Mouse (Mus musculus) heart, embryonic 16.5 days (tissue): ENCODE data around the gene Ccnb2. TPM values are rescaled to one million over a fixed set of nuclear protein-coding genes. Genes with fewer than 3 reads are reported as not detected.

Source experiments
- ATAC-seq: fragments of 200-750 bp; cut with Nextera tagmentation; replicated peaks from 2 replicates; pipeline ENCODE4 v1.8.0; 2017; ENCODE audit warnings: moderate number of reproducible peaks; ENCODE audit not compliant: insufficient read depth, low FRiP score; ENCODE audit errors: extremely low read depth
- H3K27ac ChIP-seq: fragments of 300-500 bp; sonication (generic); 2 replicates; pipeline ENCODE4 v1.5.1; 2014; ENCODE audit warnings: mild to moderate bottlenecking, low read length, control low read depth, moderate library complexity
- H3K27me3 ChIP-seq: fragments of 300-500 bp; sonication (generic); 2 replicates; pipeline ENCODE4 v1.6.1; 2014; ENCODE audit warnings: low read length, mixed read lengths; ENCODE audit not compliant: control insufficient read depth, insufficient read depth
- H3K36me3 ChIP-seq: fragments of 300-500 bp; sonication (generic); 2 replicates; pipeline ENCODE4 v1.6.1; 2014; ENCODE audit not compliant: control insufficient read depth, insufficient read depth
- H3K4me1 ChIP-seq: fragments of 300-500 bp; sonication (generic); 2 replicates; pipeline ENCODE4 v1.6.1; 2014; ENCODE audit warnings: low read length, mixed read lengths; ENCODE audit not compliant: control insufficient read depth, insufficient read depth
- H3K4me2 ChIP-seq: fragments of 300-500 bp; sonication (generic); 2 replicates; pipeline ENCODE4 v1.6.1; 2014; ENCODE audit warnings: low read depth, mild to moderate bottlenecking, control low read depth, low read length
- H3K4me3 ChIP-seq: fragments of 300-500 bp; sonication (generic); 2 replicates; pipeline ENCODE4 v1.5.1; 2014; ENCODE audit warnings: mild to moderate bottlenecking, control low read depth, low read length
- H3K9ac ChIP-seq: fragments of 300-500 bp; sonication (generic); 2 replicates; pipeline ENCODE4 v1.6.1; 2014; ENCODE audit warnings: low read length, control low read depth
- H3K9me3 ChIP-seq: fragments of 300-500 bp; sonication (generic); replicated peaks from 2 replicates; pipeline ENCODE4 v1.6.1; 2016; ENCODE audit warnings: low read length; ENCODE audit not compliant: control insufficient read depth
- WGBS: fragments of 180-500 bp; shearing (Covaris S2); extraction: QIAGEN DNeasy Blood & Tissue Kit; methylation state at CpG from one replicate; pipeline ENCODE4 v1.1.7; 2014; 5-methylcytosine and 5-hydroxymethylcytosine counted together
- microRNA-seq: library from miRNA; unstranded; fragments of <30 nt; microRNA quantifications from one replicate; pipeline ENCODE4, GENCODE M21; 2017
- polyA plus RNA-seq: library from polyadenylated mRNA; unstranded; fragments of >200 nt; fragmentation: Nextera tagmentation; extraction: Ambion mirVana; gene quantifications from 2 replicates; pipeline ENCODE4 v1.2.1, GENCODE M21; 2015

Gene Ccnb2
- polyA plus RNA-seq, 1 experiment from 2014 or later: 150 TPM

DNA sequence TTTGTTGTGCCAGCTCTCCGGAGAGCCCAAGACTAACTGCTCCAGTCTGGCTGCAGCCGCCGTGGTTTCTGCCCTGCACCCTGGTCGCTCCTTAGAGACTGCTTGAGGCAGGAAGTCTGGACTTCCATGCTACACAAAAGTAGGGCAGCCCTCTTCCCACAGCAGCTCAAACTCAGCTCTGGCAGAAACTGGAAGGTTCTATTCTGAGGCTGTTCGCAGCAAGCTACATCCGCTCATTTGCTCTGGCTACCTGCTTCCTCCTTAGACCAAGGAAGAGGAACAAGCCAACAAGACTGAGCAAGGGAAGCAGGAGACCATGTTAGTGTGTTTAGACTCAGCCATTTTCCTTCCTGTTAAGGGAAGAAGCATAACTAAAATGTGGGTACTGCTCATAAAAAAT lies 54.4 kb downstream of the Ccnb2 start:
- ATAC-seq: no peak
- Histone ChIP-seq H3K4me3 (no peak overlapping the region), H3K9ac (no peak overlapping the region), H3K4me1 (peaks cover 8% of the 10 kb centered on the region), H3K27me3 (no peaks in the 10 kb centered on the region), H3K9me3 (peaks cover 3% of the 10 kb centered on the region), H3K36me3 (peaks cover 37% of the 10 kb centered on the region), H3K27ac (no peak overlapping the region), H3K4me2 (no peak overlapping the region)
- WGBS: 79% methylated on average over 6 of the region's 6 CpGs

DNA sequence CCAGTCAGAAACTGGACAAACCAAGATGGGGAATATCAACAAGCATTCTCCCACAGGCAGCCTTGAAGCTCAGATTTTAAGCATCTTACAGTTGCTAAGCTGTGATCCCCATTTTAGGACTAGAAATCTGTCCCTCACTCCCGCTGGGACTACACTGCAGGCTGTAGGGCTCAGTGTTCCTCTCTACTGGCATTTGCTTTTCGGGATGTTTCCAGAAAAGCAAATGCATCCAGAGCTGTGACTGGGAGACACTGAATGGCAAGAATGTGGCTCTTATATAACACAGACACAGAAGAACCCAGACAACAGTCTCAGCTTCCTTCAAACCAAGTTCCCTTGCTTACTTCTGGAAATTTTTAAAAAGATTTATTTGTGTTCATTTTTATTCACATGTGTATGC lies 55.4 kb downstream of the Ccnb2 start:
- H3K9ac ChIP-seq: no peak overlapping the region
- H3K9me3 ChIP-seq: peaks cover 3% of the 10 kb centered on the region
- H3K4me1 ChIP-seq: peaks cover 5% of the 10 kb centered on the region
- peaks cover 37% of the 10 kb centered on the region for H3K36me3 ChIP-seq
- H3K4me2 ChIP-seq: no peak overlapping the region
- H3K27ac ChIP-seq: no peak overlapping the region
- 73% methylated on average over 2 of the region's 2 CpGs for WGBS
- no peaks in the 10 kb centered on the region for H3K27me3 ChIP-seq
- ATAC-seq: no peak
- H3K4me3 ChIP-seq: no peak overlapping the region

DNA sequence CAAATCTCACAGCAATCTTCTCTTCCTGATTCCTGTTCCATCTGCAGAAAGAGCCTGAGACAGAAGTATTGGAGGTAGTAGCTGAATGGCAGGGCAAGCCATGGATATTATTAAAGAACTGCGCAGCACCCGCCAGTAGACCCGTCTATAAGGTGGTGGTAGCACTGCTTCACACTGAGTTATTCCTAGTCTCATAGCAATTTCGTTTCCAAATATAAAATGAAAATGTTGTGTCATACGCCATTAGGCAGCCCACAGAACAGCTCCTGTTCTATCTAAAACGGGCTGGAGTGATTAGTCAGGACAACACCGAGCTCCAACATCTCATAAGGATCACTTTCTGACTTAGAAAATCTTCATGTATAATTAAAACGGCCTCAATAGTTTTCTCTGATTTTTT lies 56.6 kb downstream of the Ccnb2 start:
- peaks cover 37% of the 10 kb centered on the region for H3K36me3 ChIP-seq
- no peak overlapping the region for H3K27ac ChIP-seq
- no peaks in the 10 kb centered on the region for H3K27me3 ChIP-seq
- H3K4me3 ChIP-seq: no peak overlapping the region
- no peaks in the 10 kb centered on the region for H3K4me1 ChIP-seq
- H3K4me2 ChIP-seq: no peak overlapping the region
- no peak for ATAC-seq
- H3K9me3 ChIP-seq: peaks cover 3% of the 10 kb centered on the region
- H3K9ac ChIP-seq: no peak overlapping the region
- WGBS: 90% methylated on average over 8 of the region's 8 CpGs

DNA sequence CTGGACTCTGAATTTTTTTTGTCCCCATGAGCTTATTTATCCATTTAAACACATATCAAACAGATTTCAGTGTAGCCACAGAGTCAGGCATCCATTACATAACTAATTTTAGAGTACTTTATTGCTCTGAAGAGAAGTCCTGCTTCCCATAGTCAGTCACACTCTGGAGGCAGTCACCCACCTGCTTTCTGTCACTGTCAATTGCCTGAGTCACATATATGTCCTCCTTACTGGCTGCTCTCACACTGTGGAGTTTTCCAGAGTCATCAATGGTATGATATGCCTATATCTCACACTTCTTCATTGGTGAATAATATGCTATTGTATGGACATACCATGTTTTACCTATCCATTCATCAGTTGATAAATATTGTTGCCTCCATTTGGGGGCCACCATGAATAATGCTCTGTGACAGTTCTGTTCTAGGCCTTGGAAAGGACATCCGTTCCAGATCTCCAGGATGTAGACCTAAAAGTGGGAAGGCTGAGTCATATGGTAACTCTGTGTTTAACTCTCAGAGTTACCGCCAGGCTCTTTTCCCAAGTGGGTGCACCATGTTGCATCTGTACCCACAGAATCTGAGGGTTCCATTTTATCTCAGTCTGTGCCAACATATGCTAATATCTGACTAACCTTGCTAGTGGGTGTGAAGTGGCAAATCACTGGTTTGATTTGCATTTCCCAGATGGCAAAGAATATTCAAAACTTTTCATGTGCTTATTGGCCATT lies 61.8 kb downstream of the Ccnb2 start:
- Histone ChIP-seq H3K27me3 (no peaks in the 10 kb centered on the region), H3K4me3 (no peak overlapping the region), H3K27ac (no peak overlapping the region), H3K4me1 (no peaks in the 10 kb centered on the region), H3K9ac (no peak overlapping the region), H3K36me3 (peaks cover 35% of the 10 kb centered on the region), H3K4me2 (no peak overlapping the region), H3K9me3 (peaks cover 8% of the 10 kb centered on the region)
- no peak for ATAC-seq
- WGBS: 93% methylated on average over 2 of the region's 2 CpGs

Small RNAs within 50 kb of the gene (microRNA-seq; reads per million reads assigned to microRNA genes)
- gene Mir5626: 6.7 reads per million, percentile 22 among the genes with 10 or more reads in this experiment

Other genes with a start within 250 kb of the Ccnb2 start
- 12.2 and 15.6 TPM in 2 replicates for gene Myo1e, start 214.2 kb downstream of the Ccnb2 start, polyA plus RNA-seq
- 19.5 and 19.8 TPM in 2 replicates for gene Rnf111, start 82.2 kb upstream of the Ccnb2 start, polyA plus RNA-seq
- 32.4 and 35.6 TPM in 2 replicates for gene Sltm, start 121.2 kb upstream of the Ccnb2 start, polyA plus RNA-seq
- gene Gm10642, start 234.7 kb upstream of the Ccnb2 start, polyA plus RNA-seq: 0.32 and 0.35 TPM in 2 replicates
- gene Mindy2, start 235.6 kb upstream of the Ccnb2 start, polyA plus RNA-seq: 10.2 and 10.9 TPM in 2 replicates